Mouse (Mus musculus): ENCODE measurements around the gene Igf2bp3.

DNA sequence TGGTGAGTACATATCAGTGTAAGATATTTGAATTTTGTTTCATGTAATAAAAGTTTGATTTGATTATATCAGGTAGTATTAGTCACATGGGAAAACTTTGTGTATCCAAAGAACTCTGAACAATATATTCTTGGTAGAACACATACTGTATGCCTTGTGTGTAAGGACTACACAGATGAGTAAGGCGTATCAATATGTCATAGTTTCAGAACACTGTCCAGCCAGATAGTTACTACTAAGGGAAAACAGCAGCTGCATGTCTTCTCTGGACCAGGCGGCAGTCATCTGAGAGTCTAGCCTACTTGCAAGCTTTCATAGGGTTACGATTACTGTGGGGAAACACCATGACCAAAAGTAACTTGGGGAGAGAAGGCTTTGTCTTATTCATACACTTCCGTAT lies 131.7 kb downstream of the Igf2bp3 start:
- TF ChIP-seq CTCF (IDR thresholded peaks at IDR 0.05; ENCODE audit: control insufficient read depth, insufficient read depth, insufficient replicate concordance, low read depth, low read length): no peak
- TF ChIP-seq POLR2A (IDR thresholded peaks at IDR 0.05; ENCODE audit: control insufficient read depth, low read depth, low read length): no peak
